Mouse (Mus musculus): ENCODE results near the gene Hkdc1.

Gene Hkdc1

DNA sequence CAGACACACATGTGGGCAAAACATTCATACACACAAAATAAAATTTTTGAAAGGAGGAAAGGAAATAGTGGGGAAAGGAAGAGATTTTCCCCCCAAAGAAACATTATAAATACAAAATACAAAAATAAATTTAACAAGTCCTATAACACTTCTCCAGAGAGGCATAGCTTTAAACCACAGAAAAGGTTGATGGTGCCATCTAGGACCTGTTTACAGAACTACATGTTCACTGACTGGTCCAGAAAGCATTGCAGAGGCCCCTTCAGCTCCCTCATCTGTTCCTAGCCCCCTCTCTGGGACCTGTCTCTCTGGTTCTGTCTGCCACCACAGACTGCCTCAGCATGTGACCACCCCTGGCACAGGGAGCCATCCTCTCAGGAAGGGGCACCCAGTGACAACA lies 41.4 kb downstream of the Hkdc1 start:
- DNase-seq (ENCODE audit: low read depth, low spot score) = no peak

DNA sequence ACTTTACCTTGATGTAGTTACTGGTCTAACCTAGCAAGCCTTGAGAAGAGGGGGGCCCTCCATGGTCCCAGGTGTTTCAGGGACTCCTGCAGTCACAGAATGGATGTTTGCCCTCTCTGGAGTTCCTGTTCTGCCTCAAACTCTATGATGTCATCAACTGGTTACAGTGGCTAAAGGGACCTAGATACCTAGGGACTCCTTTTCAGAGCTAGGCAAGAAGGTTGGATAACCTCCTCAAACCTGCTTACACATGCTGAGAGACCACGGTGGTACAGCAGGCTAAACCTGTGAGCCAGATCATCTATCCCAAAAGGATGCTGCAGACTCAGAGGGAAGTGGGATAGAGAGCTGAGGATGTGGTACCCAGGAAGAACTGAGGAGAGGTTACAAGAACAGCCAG lies 42.5 kb downstream of the Hkdc1 start, which contains the start of gene Hk1:
TSS of gene Hk1 (minus strand) at position 101 of the 400 bp plus-strand sequence.
- DNase-seq (ENCODE audit: low read depth, low spot score) = no peak

DNA sequence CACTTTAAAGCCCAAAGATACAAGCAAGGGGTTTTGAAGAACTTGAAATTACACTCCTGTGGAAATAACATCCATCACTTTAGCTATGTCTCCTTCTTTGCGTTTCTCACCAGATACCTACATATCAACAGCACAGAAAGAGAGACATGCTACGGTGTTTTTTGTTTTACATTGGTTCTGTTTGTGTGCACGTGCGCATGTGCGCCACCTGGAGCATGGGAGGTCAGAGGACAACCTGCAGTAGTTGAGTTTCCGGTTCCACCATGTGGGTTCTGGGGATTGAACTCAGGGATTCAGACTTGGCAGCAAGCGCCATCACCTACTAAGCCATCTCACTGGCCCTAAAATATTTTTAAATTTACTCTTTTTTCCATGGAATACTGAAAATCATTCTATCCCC lies 63.5 kb downstream of the Hkdc1 start:
- DNase-seq (ENCODE audit: low read depth, low spot score) = no peak

DNA sequence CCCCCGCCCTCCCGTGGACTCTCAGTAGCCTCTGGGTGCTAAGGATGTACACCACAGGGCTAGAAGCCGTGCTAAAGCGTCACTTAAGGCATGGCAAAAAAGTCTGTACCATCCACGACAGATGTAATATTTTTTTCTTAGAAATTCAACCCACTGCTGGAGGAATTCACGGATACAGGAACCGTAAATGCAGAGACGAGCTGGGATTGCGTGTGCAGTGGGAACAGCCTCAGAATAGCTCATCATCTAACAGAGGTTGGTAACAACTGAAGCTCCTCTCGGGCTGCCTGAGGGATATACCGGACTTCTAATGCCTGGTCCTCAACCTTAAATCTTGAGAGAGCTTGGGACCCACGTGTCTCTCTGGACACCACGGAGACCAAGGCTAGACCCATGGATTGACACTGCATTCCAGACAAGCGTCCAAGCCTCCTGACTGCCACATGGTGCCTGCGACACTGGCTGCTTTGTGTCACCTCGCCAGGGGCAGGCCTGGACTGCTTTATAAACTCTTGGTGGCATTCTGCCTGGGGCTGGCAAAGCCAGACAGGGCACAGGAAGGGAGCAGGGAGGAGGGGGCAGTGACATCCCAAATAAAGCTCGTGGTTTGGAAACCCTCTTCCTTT lies 66.1 kb downstream of the Hkdc1 start:
- no peak for DNase-seq (ENCODE audit: low read depth, low spot score)

DNA sequence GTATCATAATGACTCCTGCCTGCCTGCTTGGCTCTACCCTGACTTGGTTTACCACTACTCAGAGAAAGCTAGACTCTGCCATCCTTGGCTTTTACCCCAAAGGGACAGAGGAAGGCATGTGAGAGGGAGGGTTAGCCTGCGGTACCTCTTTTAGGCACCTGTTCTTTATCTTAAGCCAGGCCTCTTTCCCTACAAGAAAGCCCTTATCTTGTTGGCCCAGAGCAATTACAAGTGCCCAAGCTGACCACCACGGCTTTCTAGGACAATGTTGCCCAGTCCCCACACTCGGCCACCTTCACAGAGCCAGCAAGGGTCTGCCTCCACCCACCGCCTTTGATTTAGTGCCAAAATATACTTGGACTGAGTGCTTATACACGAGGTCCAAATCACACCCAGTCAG lies 77.1 kb downstream of the Hkdc1 start:
- no peak for DNase-seq (ENCODE audit: low read depth, low spot score)

DNA sequence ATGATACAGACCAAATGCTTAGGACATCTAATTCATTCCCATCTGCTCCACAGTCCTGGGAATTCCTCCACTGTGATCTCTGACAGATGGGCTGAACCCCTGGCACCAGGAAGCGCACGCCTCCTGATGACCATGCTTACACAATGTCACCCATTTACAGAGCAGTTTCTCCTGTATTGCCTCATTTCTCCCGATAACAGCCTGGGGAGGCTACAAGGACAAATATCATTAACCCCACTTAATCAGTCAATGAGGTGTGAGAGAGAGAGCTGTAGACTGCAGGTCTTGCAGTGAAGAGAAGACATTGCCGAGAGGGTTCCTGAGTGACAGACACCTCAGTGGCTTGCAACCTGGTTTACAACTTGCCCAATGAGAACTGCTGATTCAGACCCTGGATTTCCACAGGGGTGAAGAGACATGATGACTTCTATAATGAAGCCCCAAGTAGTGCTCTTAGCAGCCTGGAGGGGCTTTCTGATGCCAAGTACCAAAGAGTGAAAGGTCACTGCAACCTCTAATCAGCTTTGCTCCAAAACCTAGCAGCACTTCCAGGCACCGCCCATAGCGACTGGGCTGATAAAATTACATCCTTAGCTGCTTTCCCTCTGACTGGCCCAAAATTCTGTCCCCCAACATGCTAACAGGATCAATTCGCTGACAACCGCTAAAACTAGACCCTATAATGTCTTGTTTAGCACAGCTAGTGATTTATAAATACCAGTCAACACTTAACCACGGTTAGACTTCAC lies 78.1 kb downstream of the Hkdc1 start:
- DNase-seq (ENCODE audit: low read depth, low spot score) = no peak

DNA sequence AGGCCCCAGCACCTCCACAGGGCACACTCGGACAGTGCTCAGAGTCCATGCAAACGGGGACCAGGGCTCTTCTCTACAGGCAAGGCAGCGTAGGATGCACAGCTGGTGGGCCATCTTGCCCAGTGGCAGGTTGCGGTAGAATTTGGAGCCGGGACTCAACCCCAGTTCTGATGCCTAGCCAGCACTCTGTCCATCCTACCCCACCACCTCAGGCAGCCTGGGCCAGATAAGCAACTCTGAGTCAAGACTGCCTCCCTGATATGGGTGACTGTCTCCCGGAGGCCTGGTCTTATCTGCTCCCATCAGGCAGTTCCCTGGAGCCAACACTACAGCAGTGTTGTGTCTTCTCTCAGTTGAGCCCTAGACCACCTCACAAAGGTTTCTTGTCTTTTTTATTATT lies 79.8 kb downstream of the Hkdc1 start:
- DNase-seq (ENCODE audit: low read depth, low spot score) = no peak

DNA sequence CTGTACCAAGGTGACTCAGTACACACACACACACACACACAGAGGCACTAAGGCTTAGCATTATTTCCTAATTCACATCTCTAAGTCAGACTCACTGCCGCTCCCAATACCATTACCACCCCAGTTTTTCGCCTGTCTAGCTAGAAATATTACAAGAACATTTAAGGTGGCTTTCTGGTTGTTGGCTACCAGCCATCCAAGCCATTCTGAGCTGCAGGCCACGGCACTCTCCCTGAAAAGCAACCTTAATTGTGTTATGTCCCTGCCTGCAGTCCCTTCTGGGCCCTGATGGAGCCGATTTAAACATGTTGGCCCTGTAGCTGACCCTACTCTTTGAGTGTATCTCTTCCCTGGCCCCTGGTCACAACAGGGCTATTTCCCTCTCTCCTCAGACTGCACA lies 80.3 kb downstream of the Hkdc1 start:
- DNase-seq (ENCODE audit: low read depth, low spot score) = no peak

DNA sequence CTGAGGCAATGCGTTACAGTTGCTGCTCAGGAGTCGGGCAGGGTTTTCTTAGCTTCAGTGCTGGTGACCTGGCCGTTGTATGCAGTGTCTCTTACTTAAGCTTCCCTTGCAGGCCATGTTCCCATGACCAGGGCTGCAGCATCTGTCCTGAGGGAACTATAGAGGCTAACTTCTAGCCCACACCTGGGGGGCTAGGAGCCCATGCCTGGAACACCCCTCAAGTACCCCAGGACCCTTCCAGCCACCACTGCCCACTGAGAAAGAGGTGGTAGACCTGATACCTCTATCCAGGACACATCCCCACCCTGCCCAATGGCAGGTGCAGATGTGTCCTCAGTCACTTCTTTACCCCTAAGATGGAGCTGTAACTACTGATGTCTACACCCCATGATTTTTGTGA lies 81.3 kb downstream of the Hkdc1 start:
- DNase-seq (ENCODE audit: low read depth, low spot score) = no peak

DNA sequence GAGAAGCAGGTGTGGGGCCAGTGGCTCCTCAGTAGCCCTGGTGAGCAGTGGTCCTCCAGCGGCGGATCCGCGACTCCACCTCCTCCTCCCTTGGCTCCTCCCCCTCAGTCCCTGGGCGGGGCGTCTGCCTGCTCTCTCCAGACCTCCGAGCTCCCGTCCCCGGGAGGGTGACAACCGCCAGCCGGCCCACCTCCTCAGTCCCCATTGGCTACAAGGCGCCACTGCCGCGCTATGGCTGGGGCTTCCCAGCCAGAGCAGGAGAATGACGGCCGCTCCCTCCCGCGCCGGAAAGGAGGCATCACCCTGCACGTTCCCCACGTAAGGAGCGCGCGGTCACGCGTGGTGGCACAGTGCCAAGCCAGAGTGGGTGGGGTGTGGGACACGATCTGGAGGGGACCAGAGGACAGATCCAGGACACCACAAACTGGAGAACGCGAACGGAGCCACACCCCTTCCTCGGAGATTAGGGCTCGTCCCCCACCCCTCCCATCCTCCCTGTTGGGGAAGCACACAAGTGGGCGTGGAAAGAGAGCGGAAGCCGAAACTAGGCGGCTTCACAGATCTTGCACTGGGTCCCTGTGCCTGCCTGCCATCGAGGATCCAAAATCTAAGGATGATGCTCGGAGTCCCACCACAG lies 82.1 kb downstream of the Hkdc1 start:
- peak; percentile 89 for DNase-seq (ENCODE audit: low read depth, low spot score)

DNA sequence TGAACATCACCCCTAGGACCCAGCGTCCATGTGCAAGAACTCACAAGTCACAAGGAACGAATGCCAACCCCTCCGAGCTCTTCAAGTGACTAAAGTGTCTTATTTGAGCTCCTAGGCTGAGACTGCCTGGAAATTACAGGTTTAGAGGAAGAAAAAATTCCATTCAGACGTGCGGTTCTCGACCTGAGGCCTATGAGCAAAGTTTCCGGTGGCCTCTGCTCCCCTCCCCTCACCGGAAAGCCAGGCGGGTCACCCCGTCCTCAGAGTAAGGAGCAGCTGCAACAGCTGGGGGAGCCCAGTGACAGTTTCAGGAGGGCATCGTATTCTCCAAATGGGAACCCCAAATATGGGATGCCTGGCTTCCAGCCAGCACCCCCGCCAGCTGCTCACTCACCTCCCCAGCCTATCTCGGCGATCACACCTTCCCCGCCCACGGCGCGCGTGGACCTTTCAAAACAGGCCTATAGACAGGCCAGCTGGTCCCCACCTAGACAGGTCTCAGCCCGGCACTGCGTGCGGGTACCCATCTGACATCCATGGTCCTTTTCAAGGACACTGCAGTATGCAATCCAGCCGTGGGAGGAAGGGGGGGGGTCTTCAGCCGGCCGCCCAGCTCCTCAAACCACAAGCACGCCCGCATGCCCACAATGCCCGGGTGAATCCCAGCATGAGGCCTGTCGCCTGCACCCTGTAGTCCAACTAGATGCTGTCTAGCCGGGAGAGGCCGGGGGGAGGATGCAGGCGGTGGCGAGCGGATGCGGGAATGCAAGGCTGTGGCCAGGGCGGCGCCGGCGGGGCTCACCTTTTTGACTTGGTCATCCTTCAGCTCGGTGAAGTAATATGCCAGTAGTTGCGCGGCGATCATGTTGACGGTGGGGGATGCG lies 82.8 kb downstream of the Hkdc1 start:
- DNase-seq (ENCODE audit: low read depth, low spot score) = no peak

DNA sequence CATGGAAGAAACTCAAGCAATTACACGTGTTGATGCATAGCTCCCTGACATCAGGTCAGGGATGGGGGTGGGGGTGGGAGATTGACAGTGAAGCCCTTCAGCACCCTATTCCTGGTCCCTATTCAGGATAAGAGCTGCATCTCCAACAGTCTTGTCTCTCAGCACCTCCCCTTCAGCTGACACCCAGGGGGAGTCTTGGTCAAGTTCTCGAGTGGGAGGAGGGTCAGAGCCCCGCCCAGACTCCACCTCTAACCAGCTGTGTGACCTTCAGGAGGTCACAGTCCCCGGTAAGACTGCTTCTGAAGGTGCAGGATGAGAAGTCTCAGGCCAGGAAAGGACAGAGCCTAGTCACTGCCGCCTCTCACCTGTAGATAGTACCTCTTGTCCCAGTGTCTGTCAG lies 83.7 kb downstream of the Hkdc1 start:
- DNase-seq (ENCODE audit: low read depth, low spot score) = no peak

DNA sequence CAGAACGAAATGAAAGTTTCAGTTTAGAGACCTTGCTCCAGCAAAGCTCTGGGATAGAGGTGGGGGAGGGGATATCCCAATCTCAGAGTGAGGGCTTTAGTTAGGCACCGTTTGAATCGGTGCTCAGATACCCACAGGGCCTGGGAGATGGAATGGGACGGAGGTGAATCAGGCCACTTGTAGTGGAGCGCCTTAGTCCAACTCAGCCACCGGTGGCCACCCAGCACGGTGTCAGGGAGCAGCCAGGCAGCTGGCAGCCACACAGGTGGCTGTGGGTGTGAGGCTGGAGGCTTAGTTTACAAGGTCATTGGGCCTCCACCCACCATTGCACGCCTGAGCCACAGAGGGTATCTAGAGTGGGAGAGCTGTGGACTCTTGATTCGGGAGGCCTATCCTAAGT lies 84.1 kb downstream of the Hkdc1 start:
- no peak for DNase-seq (ENCODE audit: low read depth, low spot score)

DNA sequence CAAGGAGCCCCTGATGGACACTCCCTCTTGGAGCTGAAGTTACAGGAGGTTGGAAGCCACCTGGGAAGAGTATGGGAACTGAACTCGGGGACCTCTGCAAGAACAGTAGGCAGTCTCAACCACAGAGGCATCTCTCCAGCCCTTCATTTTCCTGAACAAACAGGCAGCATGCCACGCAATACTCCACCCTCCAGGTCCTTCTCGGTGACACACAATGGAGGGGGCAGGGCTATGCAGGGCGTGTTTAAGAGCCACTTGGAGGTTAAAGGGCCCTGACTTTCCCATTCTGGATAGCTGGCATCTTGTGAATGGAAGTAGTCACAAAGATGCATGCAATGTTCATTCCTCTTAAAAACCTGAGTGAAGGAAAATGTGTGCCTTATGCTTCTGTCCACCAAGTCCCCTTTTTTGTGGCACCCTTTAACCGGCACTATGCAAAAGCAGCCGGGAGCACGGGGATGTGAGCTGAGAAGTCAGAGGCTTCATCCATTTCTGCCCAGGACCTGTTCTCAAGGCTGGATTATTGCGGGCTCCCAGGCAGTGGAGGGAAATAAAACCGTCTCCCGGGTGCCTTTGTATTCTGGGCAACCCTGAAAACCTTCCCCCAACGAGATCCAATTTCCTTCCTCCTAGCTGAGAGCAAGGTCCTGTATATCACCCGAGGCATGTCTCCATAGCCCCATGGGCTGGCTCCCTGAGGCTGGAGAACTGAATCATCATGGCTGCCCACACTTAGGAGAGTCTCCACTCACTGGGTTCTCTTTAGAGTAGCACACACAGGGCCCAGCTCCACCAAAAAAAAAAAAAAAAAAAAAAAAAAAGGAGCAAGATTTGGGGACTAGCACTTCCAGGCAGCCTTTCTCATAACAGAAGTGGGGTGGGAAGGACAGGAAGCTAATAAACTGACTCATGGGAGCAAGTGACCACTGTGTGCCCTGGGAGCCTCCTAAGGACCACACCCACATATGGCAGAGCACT lies 85.4 kb downstream of the Hkdc1 start:
- DNase-seq (ENCODE audit: low read depth, low spot score) = no peak

DNA sequence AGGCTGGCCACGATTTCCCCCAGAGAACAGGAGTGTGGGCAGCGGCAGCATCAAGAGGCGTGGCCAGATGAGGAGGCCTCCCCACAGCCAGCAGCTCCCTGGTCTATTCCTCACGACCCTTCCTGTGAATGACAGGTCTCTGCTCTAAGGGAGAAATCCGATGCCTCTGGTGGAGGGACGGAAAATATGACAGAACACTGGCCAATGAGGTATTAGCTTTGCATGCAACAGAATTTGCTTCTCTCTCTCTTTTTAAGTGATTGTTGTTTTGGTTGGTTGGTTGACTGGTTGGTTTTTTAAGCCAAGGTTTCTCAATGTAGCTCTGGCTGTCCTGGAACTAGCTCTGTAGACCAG lies 86.9 kb downstream of the Hkdc1 start:
- no peak for DNase-seq (ENCODE audit: low read depth, low spot score)

DNA sequence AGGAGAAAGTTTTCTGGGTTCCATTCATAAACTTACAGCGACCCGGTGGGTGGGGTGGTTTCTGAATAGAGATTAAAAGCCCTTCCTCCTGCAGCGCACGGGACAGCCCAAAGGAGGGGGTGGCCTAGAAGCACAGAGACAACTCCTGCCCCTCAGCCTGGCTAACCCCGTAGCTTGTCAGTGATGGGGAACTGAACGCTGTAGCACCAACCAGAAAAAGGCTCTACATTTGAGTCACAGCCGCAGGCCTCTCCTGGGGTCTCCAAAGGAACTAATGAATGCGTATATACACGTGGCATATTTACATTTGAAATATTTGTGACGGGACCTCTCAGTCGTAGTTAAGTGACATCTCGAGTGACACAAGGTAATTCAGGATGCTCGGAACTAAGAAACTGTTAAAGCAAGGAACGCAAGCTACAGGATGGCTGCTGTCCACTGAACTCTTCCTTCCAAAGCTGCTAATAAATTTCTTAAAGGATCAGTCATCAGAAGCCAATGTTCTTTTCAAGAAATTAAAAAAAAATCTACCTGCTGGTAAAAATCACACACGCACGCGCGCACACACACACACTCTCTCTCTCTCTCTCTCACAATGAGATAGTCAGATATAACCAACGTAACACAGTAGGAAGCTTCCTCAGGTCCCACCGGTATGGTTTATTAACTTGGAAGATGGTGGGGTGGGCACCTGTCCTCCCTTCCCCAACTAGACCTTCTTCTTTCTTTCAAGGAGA lies 87.4 kb downstream of the Hkdc1 start:
- DNase-seq (ENCODE audit: low read depth, low spot score) = no peak

DNA sequence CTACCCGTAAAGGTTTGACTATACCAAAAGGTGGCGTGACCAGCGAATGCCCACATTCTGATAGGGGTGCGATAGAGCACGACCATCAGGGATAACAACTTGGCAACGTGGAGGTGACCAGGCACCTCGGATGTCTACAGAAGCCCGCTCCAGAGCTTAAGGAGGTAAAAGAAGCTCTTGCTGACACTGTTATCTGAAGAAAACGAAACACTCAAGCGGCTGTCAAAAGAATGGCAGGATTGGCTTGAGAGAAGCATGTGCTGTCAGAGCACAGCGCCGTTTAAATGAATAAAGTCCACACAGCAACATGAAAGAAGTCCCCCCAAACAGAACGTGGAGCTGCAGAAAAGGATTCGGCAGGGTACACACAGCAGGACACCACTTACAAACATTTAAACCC lies 89.0 kb downstream of the Hkdc1 start:
- no peak for DNase-seq (ENCODE audit: low read depth, low spot score)
